Mouse (Mus musculus) bone marrow macrophage, adult 2 months (primary cell): Measurements from ENCODE around the gene Ppid.

ENCODE experiments used
- CTCF ChIP-seq: IDR thresholded peaks from 2 replicates; pipeline ENCODE4 v1.5.1; 2012; ENCODE audit warnings: low read depth, mild to moderate bottlenecking, low read length, moderate library complexity
- POLR2A ChIP-seq: IDR thresholded peaks from 2 replicates; pipeline ENCODE4 v1.6.1; 2012; ENCODE audit warnings: mild to moderate bottlenecking, low read depth, low read length, borderline replicate concordance

- TF ChIP-seq POLR2A: no peak
- no peak for TF ChIP-seq CTCF
Observed at GRCm38 (mm10) chr3:79563511-79563910, 27.6 kb upstream of the Ppid start.
